Comparison of ENCODE assay signal across 23 mouse cellular contexts in genomic region chr13:38980900-38981299, GRCm38 (mm10). TPM values are rescaled to one million over a fixed set of nuclear protein-coding genes. Genes with fewer than 3 reads are reported as not detected.
DNase-seq lines count a peak whose midpoint lies in the region; ATAC-seq and TF ChIP-seq lines count a peak whose summit lies in the region.
"Had no signal": no experiment of that assay in that cellular context is flagged by ENCODE, and none has a peak within 500 bp of the region (broad histone marks: within the 10 kb centered on the region; RNA-seq: fewer than 3 reads in every experiment).

No protein-coding gene starts in this region.

- H3K4me1 ChIP-seq in heart, adult 2 months (ENCODE audit: control insufficient read depth, insufficient read depth, low read length) = no peaks in the 10 kb centered on the region
- no peaks in the 10 kb centered on the region for H3K4me1 ChIP-seq in heart, embryonic 11.5 days (ENCODE audit: control insufficient read depth, insufficient read depth, low read length)
- no peaks in the 10 kb centered on the region for H3K4me1 ChIP-seq in limb, embryonic 11.5 days (ENCODE audit: control insufficient read depth, insufficient read depth, low read length)
- 0 out of 2 replicates have a peak, but pooled peaks cover 9% of the 10 kb centered on the region for H3K4me1 ChIP-seq in limb, embryonic 10.5 days
- no peaks in the 10 kb centered on the region for H3K4me1 ChIP-seq in CH12.LX (ENCODE audit: control insufficient read depth in 1 of 2, insufficient read depth in 2 of 2)
- H3K4me1 ChIP-seq: embryonic facial prominence, embryonic 12.5 days; forebrain, embryonic 15.5 days; heart, embryonic 10.5 days; liver, embryonic 15.5 days; midbrain, embryonic 15.5 days had no signal

- TF ChIP-seq CTCF in heart, adult 2 months (IDR thresholded peaks at IDR 0.05) = peak; percentile 15
- peak in 1 of 2 experiments; percentile 32; a peak in 2 of 4 replicates for TF ChIP-seq CTCF in CH12.LX (conservative IDR thresholded peaks at IDR 0.05 in 1 of 2, IDR thresholded peaks at IDR 0.05 in 1 of 2; ENCODE audit: low read depth in 2 of 2, low read length in 2 of 2)

- no peak for TF ChIP-seq POLR2A in heart, adult 2 months (IDR thresholded peaks at IDR 0.05; ENCODE audit: insufficient read depth, low read depth, low read length)
- no peak for TF ChIP-seq POLR2A in CH12.LX (IDR thresholded peaks at IDR 0.05; ENCODE audit: low read depth, low read length)

- no peak overlapping the region for H3K9ac ChIP-seq in heart, adult 2 months (ENCODE audit: low read depth, low read length)
- no peak overlapping the region for H3K9ac ChIP-seq in heart, embryonic 11.5 days (ENCODE audit: low read depth, low read length)
- no peak overlapping the region for H3K9ac ChIP-seq in limb, embryonic 11.5 days (ENCODE audit: low read length)
- H3K9ac ChIP-seq in CH12.LX (ENCODE audit: insufficient read depth, low read depth) = no peak overlapping the region
- H3K9ac ChIP-seq: embryonic facial prominence, embryonic 12.5 days; forebrain, embryonic 15.5 days; limb, embryonic 12.5 days; liver, embryonic 15.5 days; midbrain, embryonic 15.5 days had no signal

- H3K4me2 ChIP-seq in heart, embryonic 11.5 days = no peak overlapping the region
- no peak overlapping the region for H3K4me2 ChIP-seq in limb, embryonic 11.5 days (ENCODE audit: low read depth, severe bottlenecking)
- no peak overlapping the region for H3K4me2 ChIP-seq in CH12.LX (ENCODE audit: insufficient read depth, low read depth, poor library complexity, severe bottlenecking)
- H3K4me2 ChIP-seq: embryonic facial prominence, embryonic 12.5 days; forebrain, embryonic 15.5 days; limb, embryonic 12.5 days; liver, embryonic 15.5 days; midbrain, embryonic 15.5 days had no signal

- TF ChIP-seq EP300 in heart, adult 2 months (IDR thresholded peaks at IDR 0.05; ENCODE audit: insufficient read depth, low read depth, low read length) = no peak
- TF ChIP-seq EP300 in CH12.LX (IDR thresholded peaks at IDR 0.05; ENCODE audit: low read length) = no peak

- H3K79me2 ChIP-seq in heart, adult 2 months (replicated peaks; ENCODE audit: control insufficient read depth, insufficient read depth, low read length) = no peaks in the 10 kb centered on the region
- no peaks in the 10 kb centered on the region for H3K79me2 ChIP-seq in CH12.LX (replicated peaks; ENCODE audit: control insufficient read depth, extremely low read depth, insufficient read depth, poor library complexity, severe bottlenecking)

- in situ Hi-C loops in CH12.LX (cut with MboI; ENCODE audit: low pct_ligation_motif_present, low pct_unique_long_range_greater_than_20kb, low sequenced_read_pairs) = loop anchor here (25.0 kb wide), 2 partner anchors 119 to 1781 kb away; no protein-coding TSS in a partner anchor

- dilution Hi-C loops in CH12.LX (cut with MboI; ENCODE audit: extremely low pct_ligation_motif_present, extremely low pct_unique_long_range_greater_than_20kb, low sequenced_read_pairs) = no loop called here

- intact Hi-C loops in heart, adult 2 months (cut with DNase I) = no loop called here

- 60% methylated on average over 3 of the region's 3 CpGs for WGBS in heart, adult 2 months
- 76% methylated on average over 3 of the region's 3 CpGs for WGBS in heart, embryonic 11.5 days (ENCODE audit: insufficient replicate concordance)
- WGBS in limb, embryonic 11.5 days = 79% methylated on average over 3 of the region's 3 CpGs
- 81% methylated on average over 3 of the region's 3 CpGs for WGBS in limb, embryonic 10.5 days

- DNase-seq in heart, adult 2 months = no peak
- DNase-seq in limb, embryonic 11.5 days (ENCODE audit: low spot score) = peak; percentile 15
- no peak for DNase-seq in limb, embryonic 10.5 days (ENCODE audit: low spot score)
- DNase-seq in 3T3-L1 (ENCODE audit: low read depth, low spot score) (peak; percentile 6), CH12.LX (ENCODE audit: extremely low read depth) (no peak)
- DNase-seq: cerebellum, adult 2 months; cerebellum, postnatal 36 days; heart, postnatal 10 days; kidney, postnatal 14 days; layer of hippocampus, adult 9-11 months; lung, postnatal 14 days; right cerebral cortex, postnatal 4 days; thymus, postnatal 14 days had no signal

- H3K27ac ChIP-seq in heart, adult 2 months = no peak overlapping the region
- H3K27ac ChIP-seq in heart, embryonic 11.5 days (ENCODE audit: low read depth, low read length) = no peak overlapping the region
- no peak overlapping the region for H3K27ac ChIP-seq in limb, embryonic 11.5 days (replicated peaks; ENCODE audit: low read depth, low read length)
- no peak overlapping the region for H3K27ac ChIP-seq in limb, embryonic 10.5 days
- no peak overlapping the region for H3K27ac ChIP-seq in CH12.LX (ENCODE audit: insufficient read depth, low read depth)
- H3K27ac ChIP-seq: embryonic facial prominence, embryonic 12.5 days; forebrain, embryonic 15.5 days; heart, embryonic 10.5 days; limb, embryonic 12.5 days; liver, embryonic 15.5 days; midbrain, embryonic 15.5 days had no signal

- H3K27me3 ChIP-seq in heart, adult 2 months (ENCODE audit: control insufficient read depth, insufficient read depth, low read length) = no peaks in the 10 kb centered on the region
- H3K27me3 ChIP-seq in heart, embryonic 11.5 days (ENCODE audit: control insufficient read depth, insufficient read depth, low read length) = no peaks in the 10 kb centered on the region
- H3K27me3 ChIP-seq in limb, embryonic 11.5 days (ENCODE audit: control insufficient read depth, insufficient read depth, low read length) = no peaks in the 10 kb centered on the region
- H3K27me3 ChIP-seq in limb, embryonic 10.5 days (ENCODE audit: low read depth, poor library complexity, severe bottlenecking) = no peaks in the 10 kb centered on the region
- H3K27me3 ChIP-seq in CH12.LX (replicated peaks) = no peaks in the 10 kb centered on the region
- H3K27me3 ChIP-seq: embryonic facial prominence, embryonic 12.5 days; forebrain, embryonic 15.5 days; limb, embryonic 12.5 days; liver, embryonic 15.5 days; midbrain, embryonic 15.5 days had no signal

- peak; percentile 20 for TF ChIP-seq RAD21 in CH12.LX (IDR thresholded peaks at IDR 0.05; ENCODE audit: low read depth, low read length)

- ATAC-seq in heart, embryonic 11.5 days (replicated peaks; ENCODE audit: insufficient number of reproducible peaks, low FRiP score, low TSS enrichment) = no peak
- no peak for ATAC-seq in limb, embryonic 11.5 days (ENCODE audit: insufficient number of reproducible peaks, low FRiP score, low TSS enrichment, low read depth)
- ATAC-seq in monocyte, adult 5-6 weeks (replicated peaks; ENCODE audit: insufficient number of reproducible peaks, low FRiP score, low TSS enrichment, poor library complexity, severe bottlenecking) = no peak
- ATAC-seq: forebrain, embryonic 15.5 days; inflammation-experienced regulatory T-cells, adult 6 months; midbrain, embryonic 15.5 days had no signal

- H3K4me3 ChIP-seq in heart, adult 2 months = no peak overlapping the region
- no peak overlapping the region for H3K4me3 ChIP-seq in heart, embryonic 11.5 days (ENCODE audit: low read depth, low read length)
- H3K4me3 ChIP-seq in limb, embryonic 11.5 days (ENCODE audit: low read depth, low read length) = no peak overlapping the region
- no peak overlapping the region for H3K4me3 ChIP-seq in limb, embryonic 10.5 days
- H3K4me3 ChIP-seq in CH12.LX (replicated peaks in 1 of 3; ENCODE audit: low read depth in 2 of 3, low read length in 2 of 3, poor library complexity in 1 of 3) = no peak overlapping the region
- H3K4me3 ChIP-seq: embryonic facial prominence, embryonic 12.5 days; erythroblast, embryonic 14.5 days; forebrain, embryonic 15.5 days; heart, embryonic 10.5 days; limb, embryonic 12.5 days; liver, embryonic 15.5 days; midbrain, embryonic 15.5 days had no signal

- H3K9me3 ChIP-seq in heart, embryonic 11.5 days (replicated peaks; ENCODE audit: control insufficient read depth, low read length) = no peaks in the 10 kb centered on the region
- H3K9me3 ChIP-seq in limb, embryonic 11.5 days (ENCODE audit: control insufficient read depth, low read length) = no peaks in the 10 kb centered on the region
- no peaks in the 10 kb centered on the region for H3K9me3 ChIP-seq in limb, embryonic 10.5 days (replicated peaks)
- H3K9me3 ChIP-seq in CH12.LX (replicated peaks; ENCODE audit: low read length) = no peaks in the 10 kb centered on the region
- H3K9me3 ChIP-seq: embryonic facial prominence, embryonic 12.5 days; forebrain, embryonic 15.5 days; heart, embryonic 10.5 days; limb, embryonic 12.5 days; liver, embryonic 15.5 days; midbrain, embryonic 15.5 days had no signal

- no peaks in the 10 kb centered on the region for H3K36me3 ChIP-seq in heart, adult 2 months (ENCODE audit: control insufficient read depth, insufficient read depth, low read length)
- no peaks in the 10 kb centered on the region for H3K36me3 ChIP-seq in heart, embryonic 11.5 days (ENCODE audit: control insufficient read depth, insufficient read depth, low read length)
- no peaks in the 10 kb centered on the region for H3K36me3 ChIP-seq in limb, embryonic 11.5 days (ENCODE audit: control insufficient read depth, insufficient read depth, low read length)
- no peaks in the 10 kb centered on the region for H3K36me3 ChIP-seq in limb, embryonic 10.5 days
- H3K36me3 ChIP-seq in CH12.LX (replicated peaks in 1 of 2; ENCODE audit: control insufficient read depth in 1 of 2, insufficient read depth in 1 of 2, low read length in 1 of 2) = no peaks in the 10 kb centered on the region
- H3K36me3 ChIP-seq: embryonic facial prominence, embryonic 12.5 days; forebrain, embryonic 15.5 days; heart, embryonic 10.5 days; limb, embryonic 12.5 days; liver, embryonic 15.5 days; midbrain, embryonic 15.5 days had no signal

TF ChIP-seq in CH12.LX, 34 proteins besides CTCF, POLR2A, EP300 and RAD21:
- no peak for TF ChIP-seq USF1 (IDR thresholded peaks at IDR 0.05; ENCODE audit: low read depth, low read length)
- TF ChIP-seq ZNF384 (IDR thresholded peaks at IDR 0.05; ENCODE audit: low read depth, low read length) = peak; percentile 71
TF ChIP-seq in CH12.LX: peak in this region for 1.

RNA-seq across cellular contexts. Expression of gene Slc35b3, which starts 20.2 kb away (rescaled TPM):
- 1 to 10 TPM; 3.5 to 4.8 TPM for total RNA-seq in heart, adult 2 months (2021)
- 5.3 and 12.6 TPM in 2 replicates for polyA plus RNA-seq in heart, adult 2 months (2012; rRNA removed)
- polyA plus RNA-seq in heart, embryonic 11.5 days (2014; fragmentation: Nextera tagmentation; extraction: Ambion mirVana) = 24.3 and 26.9 TPM in 2 replicates
- polyA plus RNA-seq in limb, embryonic 11.5 days (2014; fragmentation: Nextera tagmentation; extraction: Ambion mirVana) = 30.4 and 34.6 TPM in 2 replicates
- polyA plus RNA-seq in limb, embryonic 10.5 days (2016; fragmentation: Nextera tagmentation; extraction: Ambion mirVana) = 23.7 and 29.1 TPM in 2 replicates
- total RNA-seq in CH12.LX (2012; rRNA removed) (23.8 and 24.9 TPM in 2 replicates), CH12.LX (2014; rRNA removed) (32.4 and 35.5 TPM in 2 replicates)
- 21.6 and 22.6 TPM in 2 replicates for polyA plus RNA-seq in CH12.LX (2012; ENCODE audit: insufficient read length, low read depth)
- 53.4 to 68.6 TPM (median 65.8 TPM) in 3 replicates for total RNA-seq in monocyte, adult 5-6 weeks (2017)

Comparison
In these comparisons a context has a peak if more than half of its experiments do, and no peak if none do; other contexts are left out.
1. DNase-seq: peak in limb, embryonic 11.5 days (single experiment) and 3T3-L1 (single experiment); none in heart, adult 2 months (0 of 2), limb, embryonic 10.5 days (single experiment) and CH12.LX (single experiment).